Mouse (Mus musculus) kidney, adult 2 months (tissue): ENCODE data around the gene 2410137M14Rik. TPM values are rescaled to one million over a fixed set of nuclear protein-coding genes. Genes with fewer than 3 reads are reported as not detected.
A peak's percentile ranks its signal among the peaks of the same experiment; 100 is the strongest.

Experiments used
- DNase-seq: peaks from one replicate; pipeline ENCODE4 v3.0.0; 2021
- H3K27ac ChIP-seq: fragments of 200-500 bp; 2 replicates; pipeline ENCODE4 v1.5.1; 2012; ENCODE audit warnings: low read depth, low read length, control low read depth, inconsistent platforms; ENCODE audit not compliant: insufficient read depth
- H3K27me3 ChIP-seq: fragments of 200-500 bp; replicated peaks from 2 replicates; pipeline ENCODE4 v1.6.1; 2012; ENCODE audit warnings: mild to moderate bottlenecking, moderate library complexity, low read length, inconsistent platforms; ENCODE audit not compliant: control insufficient read depth, insufficient read depth
- H3K36me3 ChIP-seq: fragments of 200-500 bp; 2 replicates; pipeline ENCODE4 v1.6.1; 2012; ENCODE audit warnings: mild to moderate bottlenecking, moderate library complexity, low read length, inconsistent platforms; ENCODE audit not compliant: control insufficient read depth, insufficient read depth
- H3K4me1 ChIP-seq: fragments of 200-500 bp; 2 replicates; pipeline ENCODE4 v1.6.1; 2011; ENCODE audit warnings: low read length; ENCODE audit not compliant: control insufficient read depth, insufficient read depth
- H3K4me3 ChIP-seq: fragments of 200-500 bp; 2 replicates; pipeline ENCODE4 v1.5.1; 2011; ENCODE audit warnings: mild to moderate bottlenecking, low read depth, low read length, control low read depth; ENCODE audit not compliant: insufficient read depth
- CTCF ChIP-seq: fragments of 200-500 bp; conservative IDR thresholded peaks from 2 replicates; pipeline ENCODE4 v1.5.1; 2011; ENCODE audit warnings: low read depth, mild to moderate bottlenecking, control low read depth, low read length, moderate library complexity, mixed read lengths; ENCODE audit not compliant: insufficient read depth, insufficient read length
- POLR2A ChIP-seq: fragments of 200-500 bp; IDR thresholded peaks from one replicate; pipeline ENCODE4 v1.6.1; 2011; ENCODE audit warnings: low read depth, low read length, control low read depth
- WGBS: fragments of 180-500 bp; shearing (Covaris S2); methylation state at CpG from one replicate; pipeline ENCODE4 v1.1.7; 2018; 5-methylcytosine and 5-hydroxymethylcytosine counted together
- polyA plus RNA-seq: library from polyadenylated mRNA; depleted of rRNA; stranded (reverse); fragments of >200 nt; gene quantifications from 2 replicates; pipeline ENCODE4 v1.2.3, GENCODE M21; 2012

Gene 2410137M14Rik
- polyA plus RNA-seq, 1 experiment, result 0.25 TPM

- peak overlapping the region; percentile 61 for H3K4me3 ChIP-seq
- no peaks in the 10 kb centered on the region for H3K27me3 ChIP-seq
- DNase-seq, result peak; percentile 81
- no peak for TF ChIP-seq CTCF
- no peaks in the 10 kb centered on the region for H3K4me1 ChIP-seq
- no peak overlapping the region for H3K27ac ChIP-seq
- 1% methylated on average over 49 of the region's 49 CpGs for WGBS
- no peaks in the 10 kb centered on the region for H3K36me3 ChIP-seq
Observed at GRCm38 (mm10) chr17:37002364-37003330, 21.6 kb upstream of the 2410137M14Rik start.

GRCm38 (mm10) chr17:37000863-37001262, 19.8 kb upstream of the 2410137M14Rik start, which contains the start of gene Zfp57:
Gene Zfp57, plus strand, starts transcription at chr17:37001163.
- WGBS, result 89% methylated on average over 7 of the region's 7 CpGs
- no peak within 1 kb of the TSS for H3K4me3 ChIP-seq
- no peak within 1 kb of the TSS for H3K27ac ChIP-seq
- no peaks in the 10 kb centered on the region for H3K36me3 ChIP-seq
- no peak for DNase-seq
- H3K4me1 ChIP-seq, result no peaks in the 10 kb centered on the region; the same call in 1 of the 2 replicates
- H3K27me3 ChIP-seq, result no peaks in the 10 kb centered on the region
- TF ChIP-seq POLR2A (no peak), CTCF (no peak)

GRCm38 (mm10) chr17:36998477-36998876, 17.4 kb upstream of the 2410137M14Rik start:
- DNase-seq, result no peak
- Histone ChIP-seq H3K27ac (no peak overlapping the region), H3K27me3 (no peaks in the 10 kb centered on the region), H3K4me3 (no peak overlapping the region), H3K36me3 (no peaks in the 10 kb centered on the region), H3K4me1 (no peaks in the 10 kb centered on the region; the same call in 1 of the 2 replicates)
- TF ChIP-seq POLR2A (no peak), CTCF (no peak)
- WGBS, result 69% methylated on average over 2 of the region's 2 CpGs

GRCm38 (mm10) chr17:36997033-36997735, 16.1 kb upstream of the 2410137M14Rik start:
- TF ChIP-seq CTCF (peak; percentile 81), POLR2A (no peak)
- 16% methylated on average over 7 of the region's 7 CpGs for WGBS
- Histone ChIP-seq H3K4me1 (no peaks in the 10 kb centered on the region; the same call in 1 of the 2 replicates), H3K27ac (no peak overlapping the region), H3K36me3 (no peaks in the 10 kb centered on the region), H3K4me3 (no peak overlapping the region), H3K27me3 (no peaks in the 10 kb centered on the region)
- peak; percentile 77 for DNase-seq

GRCm38 (mm10) chr17:36995448-36995847, 14.4 kb upstream of the 2410137M14Rik start:
- no peaks in the 10 kb centered on the region; the same call in 1 of the 2 replicates for H3K4me1 ChIP-seq
- no peaks in the 10 kb centered on the region for H3K36me3 ChIP-seq
- H3K27ac ChIP-seq, result no peak overlapping the region
- TF ChIP-seq CTCF (no peak), POLR2A (no peak)
- DNase-seq, result peak; percentile 26
- WGBS, result 70% methylated on average over 3 of the region's 3 CpGs
- H3K27me3 ChIP-seq, result no peaks in the 10 kb centered on the region
- no peak overlapping the region for H3K4me3 ChIP-seq

GRCm38 (mm10) chr17:36994528-36994927, 13.5 kb upstream of the 2410137M14Rik start:
- Histone ChIP-seq H3K4me3 (no peak overlapping the region), H3K4me1 (no peaks in the 10 kb centered on the region; the same call in 1 of the 2 replicates), H3K27me3 (no peaks in the 10 kb centered on the region), H3K36me3 (no peaks in the 10 kb centered on the region), H3K27ac (no peak overlapping the region)
- WGBS, result 94% methylated on average over 2 of the region's 2 CpGs
- DNase-seq, result no peak
- TF ChIP-seq POLR2A (no peak), CTCF (no peak)
